Mouse (Mus musculus) hindbrain, embryonic 10.5 days (tissue): ENCODE measurements around the gene Il6ra. TPM values are rescaled to one million over a fixed set of nuclear protein-coding genes. Genes with fewer than 3 reads are reported as not detected.

Source experiments
- DNase-seq: peaks from one replicate; pipeline ENCODE4 v3.0.0-alpha.2; 2017; ENCODE audit warnings: low spot score
- H3K27ac ChIP-seq: fragments of 300-500 bp; sonication (generic); 2 replicates; pipeline ENCODE4 v1.5.1; 2016; ENCODE audit warnings: mild to moderate bottlenecking, moderate library complexity
- H3K27me3 ChIP-seq: fragments of 300-500 bp; sonication (generic); 2 replicates; pipeline ENCODE4 v1.6.1; 2016; ENCODE audit warnings: mild to moderate bottlenecking; ENCODE audit not compliant: poor library complexity, insufficient read depth, severe bottlenecking
- H3K36me3 ChIP-seq: fragments of 300-500 bp; sonication (generic); 2 replicates; pipeline ENCODE4 v1.6.1; 2016; ENCODE audit warnings: mild to moderate bottlenecking, moderate library complexity
- H3K4me1 ChIP-seq: fragments of 300-500 bp; sonication (generic); replicated peaks from 2 replicates; pipeline ENCODE4 v1.6.1; 2016; ENCODE audit warnings: mild to moderate bottlenecking
- H3K4me3 ChIP-seq: fragments of 300-500 bp; sonication (generic); 2 replicates; pipeline ENCODE4 v1.5.1; 2016; ENCODE audit warnings: mild to moderate bottlenecking, moderate library complexity
- H3K9me3 ChIP-seq: fragments of 300-500 bp; sonication (generic); 2 replicates; pipeline ENCODE4 v1.6.1; 2016; ENCODE audit warnings: mild to moderate bottlenecking, moderate library complexity
- WGBS: fragments of 180-500 bp; shearing (Covaris S2); methylation state at CpG from one replicate; pipeline ENCODE4 v1.1.7; 2016; 5-methylcytosine and 5-hydroxymethylcytosine counted together
- polyA plus RNA-seq: library from polyadenylated mRNA; unstranded; fragments of >200 nt; fragmentation: Nextera tagmentation; extraction: Ambion mirVana; gene quantifications from 2 replicates; pipeline ENCODE4 v1.2.1, GENCODE M21; 2016

Il6ra gene
- polyA plus RNA-seq, 1 experiment from 2014 or later, result 1.5 TPM

GRCm38 (mm10) chr3:89858123-89858522 lies 54.9 kb downstream of the Il6ra start:
- 22% methylated on average over 4 of the region's 4 CpGs for WGBS
- H3K4me3 ChIP-seq, result no peak overlapping the region
- no peaks in the 10 kb centered on the region for H3K36me3 ChIP-seq
- peaks cover 15% of the 10 kb centered on the region for H3K4me1 ChIP-seq
- H3K27ac ChIP-seq, result no peak overlapping the region
- no peak for DNase-seq
- no peaks in the 10 kb centered on the region for H3K27me3 ChIP-seq
- H3K9me3 ChIP-seq, result 0 out of 2 replicates have a peak, but pooled peaks cover 2% of the 10 kb centered on the region

GRCm38 (mm10) chr3:89857353-89857752 lies 55.6 kb downstream of the Il6ra start:
- no peak for DNase-seq
- H3K27ac ChIP-seq, result no peak overlapping the region
- 77% methylated on average over 3 of the region's 3 CpGs for WGBS
- 0 out of 2 replicates have a peak, but pooled peaks cover 2% of the 10 kb centered on the region for H3K9me3 ChIP-seq
- no peaks in the 10 kb centered on the region for H3K36me3 ChIP-seq
- H3K4me1 ChIP-seq, result peaks cover 15% of the 10 kb centered on the region
- no peaks in the 10 kb centered on the region for H3K27me3 ChIP-seq
- H3K4me3 ChIP-seq, result no peak overlapping the region

- Histone ChIP-seq H3K27ac (peak overlapping the region; percentile 35; the same call in 1 of the 2 replicates), H3K36me3 (no peaks in the 10 kb centered on the region), H3K9me3 (0 out of 2 replicates have a peak, but pooled peaks cover 2% of the 10 kb centered on the region), H3K4me1 (peaks cover 7% of the 10 kb centered on the region; the same call in 1 of the 2 replicates), H3K27me3 (no peaks in the 10 kb centered on the region), H3K4me3 (no peak overlapping the region)
- DNase-seq, result no peak
- WGBS, result 75% methylated on average over 5 of the region's 5 CpGs
These were observed 59.2 kb downstream of the Il6ra start for GRCm38 (mm10) chr3:89853752-89854151.

GRCm38 (mm10) chr3:89848083-89848482 lies 64.9 kb downstream of the Il6ra start:
- Histone ChIP-seq H3K27ac (no peak overlapping the region), H3K9me3 (no peaks in the 10 kb centered on the region), H3K4me3 (no peak overlapping the region), H3K36me3 (no peaks in the 10 kb centered on the region), H3K27me3 (no peaks in the 10 kb centered on the region), H3K4me1 (peaks cover 3% of the 10 kb centered on the region; the same call in 1 of the 2 replicates)
- WGBS, result 92% methylated on average over 6 of the region's 6 CpGs
- no peak for DNase-seq

- H3K9me3 ChIP-seq, result no peaks in the 10 kb centered on the region
- H3K27me3 ChIP-seq, result no peaks in the 10 kb centered on the region
- H3K4me1 ChIP-seq, result peaks cover 3% of the 10 kb centered on the region; the same call in 1 of the 2 replicates
- no peak overlapping the region for H3K4me3 ChIP-seq
- WGBS, result 91% methylated on average over 6 of the region's 6 CpGs
- H3K36me3 ChIP-seq, result no peaks in the 10 kb centered on the region
- no peak overlapping the region for H3K27ac ChIP-seq
- DNase-seq, result no peak
These were observed 65.4 kb downstream of the Il6ra start for GRCm38 (mm10) chr3:89847596-89847995.

GRCm38 (mm10) chr3:89847126-89847525 lies 65.9 kb downstream of the Il6ra start:
- Histone ChIP-seq H3K27ac (no peak overlapping the region), H3K4me1 (peaks cover 3% of the 10 kb centered on the region; the same call in 1 of the 2 replicates), H3K36me3 (no peaks in the 10 kb centered on the region), H3K4me3 (no peak overlapping the region), H3K9me3 (no peaks in the 10 kb centered on the region), H3K27me3 (no peaks in the 10 kb centered on the region)
- WGBS, result 82% methylated on average over 3 of the region's 3 CpGs
- no peak for DNase-seq

GRCm38 (mm10) chr3:89845814-89846213 lies 67.2 kb downstream of the Il6ra start:
- H3K4me1 ChIP-seq, result peaks cover 3% of the 10 kb centered on the region; the same call in 1 of the 2 replicates
- WGBS, result 79% methylated on average over 9 of the region's 9 CpGs

GRCm38 (mm10) chr3:89843148-89843547 lies 69.8 kb downstream of the Il6ra start:
- DNase-seq, result no peak
- Histone ChIP-seq H3K36me3 (no peaks in the 10 kb centered on the region), H3K9me3 (no peaks in the 10 kb centered on the region), H3K27ac (no peak overlapping the region), H3K27me3 (no peaks in the 10 kb centered on the region), H3K4me3 (no peak overlapping the region), H3K4me1 (peaks cover 3% of the 10 kb centered on the region; the same call in 1 of the 2 replicates)
- 72% methylated on average over 9 of the region's 9 CpGs for WGBS

More at GRCm38 (mm10) chr3:89845814-89846213, 67.2 kb downstream of the Il6ra start:
- no peaks in the 10 kb centered on the region for H3K36me3 ChIP-seq
- DNase-seq, result no peak
- no peak overlapping the region for H3K4me3 ChIP-seq
- no peaks in the 10 kb centered on the region for H3K9me3 ChIP-seq
- no peaks in the 10 kb centered on the region for H3K27me3 ChIP-seq
- no peak overlapping the region for H3K27ac ChIP-seq

- 79% methylated on average over 4 of the region's 4 CpGs for WGBS
- no peak overlapping the region for H3K27ac ChIP-seq
- no peaks in the 10 kb centered on the region for H3K36me3 ChIP-seq
- no peaks in the 10 kb centered on the region for H3K27me3 ChIP-seq
- H3K9me3 ChIP-seq, result no peaks in the 10 kb centered on the region
- no peak overlapping the region for H3K4me3 ChIP-seq
- H3K4me1 ChIP-seq, result peaks cover 3% of the 10 kb centered on the region; the same call in 1 of the 2 replicates
- DNase-seq, result peak; percentile 36
These were observed 70.7 kb downstream of the Il6ra start for GRCm38 (mm10) chr3:89842258-89842657.

- Histone ChIP-seq H3K27me3 (peaks cover 45% of the 10 kb centered on the region), H3K9me3 (no peaks in the 10 kb centered on the region), H3K36me3 (no peaks in the 10 kb centered on the region), H3K4me3 (no peak overlapping the region), H3K27ac (no peak overlapping the region), H3K4me1 (peaks cover 12% of the 10 kb centered on the region)
- WGBS, result 50% methylated on average over 8 of the region's 8 CpGs
- DNase-seq, result no peak
These were observed 77.6 kb downstream of the Il6ra start for GRCm38 (mm10) chr3:89835362-89835761.

GRCm38 (mm10) chr3:89830815-89831591 lies 82.0 kb downstream of the Il6ra start, which contains the start of gene She:
Gene She, plus strand, starts transcription at chr3:89831370.
- Histone ChIP-seq H3K9me3 (0 out of 2 replicates have a peak, but pooled peaks cover 2% of the 10 kb centered on the region), H3K4me3 (peak within 1 kb of the TSS; percentile 54), H3K27ac (peak within 1 kb of the TSS; percentile 70), H3K36me3 (no peaks in the 10 kb centered on the region), H3K4me1 (peaks cover 12% of the 10 kb centered on the region), H3K27me3 (peaks cover 79% of the 10 kb centered on the region)
- DNase-seq, result peak; percentile 35
- 3% methylated on average over 96 of the region's 96 CpGs for WGBS

GRCm38 (mm10) chr3:89826295-89826694 lies 86.7 kb downstream of the Il6ra start:
- Histone ChIP-seq H3K9me3 (0 out of 2 replicates have a peak, but pooled peaks cover 2% of the 10 kb centered on the region), H3K27ac (no peak overlapping the region), H3K27me3 (peaks cover 44% of the 10 kb centered on the region), H3K36me3 (no peaks in the 10 kb centered on the region), H3K4me3 (no peak overlapping the region), H3K4me1 (peaks cover 6% of the 10 kb centered on the region)
- WGBS, result 75% methylated on average over 3 of the region's 3 CpGs
- no peak for DNase-seq

- whole genome bisulfite sequencing, result 71% methylated on average over 2 of the region's 2 CpGs
These were observed 89.4 kb downstream of the Il6ra start for GRCm38 (mm10) chr3:89823594-89823993.

More at GRCm38 (mm10) chr3:89823594-89823993, 89.4 kb downstream of the Il6ra start:
- Histone ChIP-seq H3K27me3 (peaks cover 17% of the 10 kb centered on the region), H3K27ac (no peak overlapping the region), H3K36me3 (no peaks in the 10 kb centered on the region), H3K4me1 (no peaks in the 10 kb centered on the region), H3K9me3 (0 out of 2 replicates have a peak, but pooled peaks cover 2% of the 10 kb centered on the region), H3K4me3 (no peak overlapping the region)
- no peak for DNase-seq
